Mouse (Mus musculus) fat pad, adult 2 months (tissue): ENCODE measurements around the gene Gm20388.

Source experiments
- DNase-seq: peaks from one replicate; pipeline ENCODE4 v3.0.0-alpha.2; 2011; ENCODE audit warnings: low read depth, low spot score; ENCODE audit errors: extremely low read depth

Gm20388 gene

DNA sequence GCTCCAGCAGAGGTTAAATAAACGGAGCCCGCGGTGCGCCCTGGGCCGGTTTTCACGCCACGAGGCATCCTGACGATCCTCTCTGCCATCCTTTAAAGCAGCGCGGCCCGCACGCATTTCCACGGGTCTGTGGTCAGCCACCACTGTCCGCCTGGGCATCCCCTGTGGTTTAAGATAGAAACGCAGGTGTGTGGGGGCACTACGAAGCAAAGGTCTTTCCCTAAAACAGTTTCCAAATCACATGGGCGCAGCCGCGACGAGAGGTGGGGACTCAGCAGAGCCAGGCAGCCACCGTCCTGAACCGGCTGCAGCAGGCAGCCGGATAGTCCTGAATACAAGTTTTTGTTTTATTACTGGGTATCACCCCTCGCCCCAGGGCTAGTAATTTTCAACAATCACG, 972.7 kb downstream of the Gm20388 start:
- no peak for DNase-seq

DNA sequence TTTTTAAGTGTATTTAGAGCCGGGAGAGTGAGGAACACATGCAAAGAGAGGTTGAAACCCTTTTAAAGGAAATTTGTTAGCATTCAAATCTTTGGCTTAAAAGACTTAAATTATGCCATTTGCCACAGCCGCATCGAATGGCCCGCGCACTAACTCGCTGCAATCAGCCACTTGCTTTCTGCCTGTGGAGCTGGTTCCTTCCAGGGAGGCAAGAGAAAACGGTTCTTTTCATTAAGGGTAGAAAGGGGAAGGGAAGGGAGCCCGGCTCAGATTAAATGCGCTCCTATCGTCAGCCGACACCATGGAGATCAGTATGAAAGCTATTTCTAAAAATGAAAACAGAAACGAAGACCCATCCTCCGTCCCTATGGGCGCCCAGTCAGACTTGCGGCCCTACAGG, 973.2 kb downstream of the Gm20388 start:
- no peak for DNase-seq

DNA sequence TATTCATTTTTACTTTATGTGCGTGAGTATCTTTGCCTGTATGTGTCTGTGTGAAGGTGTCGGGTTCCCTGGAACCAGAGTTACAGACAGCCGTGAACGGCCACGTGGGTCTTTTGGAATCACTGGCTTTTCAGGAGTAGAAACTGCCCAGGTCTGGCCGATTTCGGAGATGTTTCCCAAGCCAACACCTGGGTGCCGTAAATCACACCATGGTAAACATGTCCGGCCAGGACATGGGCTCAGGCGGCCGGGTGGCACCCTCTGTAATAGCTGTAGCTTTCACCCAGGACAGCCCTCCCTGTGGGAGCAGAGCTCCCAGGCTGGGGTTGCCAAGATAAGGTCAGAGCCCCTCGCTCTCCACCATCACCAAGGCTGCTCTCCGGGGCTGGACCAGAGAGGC, 974.2 kb downstream of the Gm20388 start:
- DNase-seq: no peak

DNA sequence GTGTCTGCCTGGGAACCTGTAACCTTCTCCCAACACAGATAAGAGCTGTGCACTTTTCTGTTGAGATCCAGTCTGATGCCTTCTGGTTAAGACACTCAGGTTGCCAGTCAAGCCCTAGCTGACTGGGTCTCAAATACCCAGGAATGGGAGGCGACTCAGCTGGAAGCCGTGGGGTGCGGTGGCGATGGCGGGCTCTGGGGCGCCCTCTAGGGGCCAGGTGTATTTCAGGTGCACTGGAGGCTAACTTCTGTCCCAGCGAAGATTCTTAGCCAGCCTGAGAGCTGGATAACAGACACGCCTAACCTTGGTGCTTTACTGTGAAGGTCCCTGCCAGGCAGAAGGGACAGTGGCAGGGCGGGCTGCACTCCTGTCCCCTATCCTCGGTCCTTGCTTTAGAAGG, 976.6 kb downstream of the Gm20388 start:
- DNase-seq: no peak

DNA sequence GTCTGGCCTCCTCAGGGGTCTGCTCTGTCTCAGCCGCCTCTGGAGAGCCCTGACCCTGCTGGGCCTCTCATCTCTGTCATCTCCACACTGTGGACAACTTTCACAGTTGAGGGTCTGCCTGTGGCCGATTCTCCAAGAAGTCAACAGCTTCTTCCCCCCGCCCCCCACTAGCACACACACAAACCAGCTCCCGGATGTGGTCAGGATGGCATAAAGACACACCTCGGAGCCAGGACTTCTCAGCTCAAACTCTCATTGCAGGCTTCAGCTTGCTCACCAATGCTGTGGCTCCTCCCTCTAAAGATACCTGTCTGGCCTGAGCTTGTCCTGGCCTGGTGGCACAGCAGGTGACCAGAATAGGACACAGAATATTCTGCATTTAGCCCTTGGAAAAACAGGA, 977.4 kb downstream of the Gm20388 start:
- no peak for DNase-seq

DNA sequence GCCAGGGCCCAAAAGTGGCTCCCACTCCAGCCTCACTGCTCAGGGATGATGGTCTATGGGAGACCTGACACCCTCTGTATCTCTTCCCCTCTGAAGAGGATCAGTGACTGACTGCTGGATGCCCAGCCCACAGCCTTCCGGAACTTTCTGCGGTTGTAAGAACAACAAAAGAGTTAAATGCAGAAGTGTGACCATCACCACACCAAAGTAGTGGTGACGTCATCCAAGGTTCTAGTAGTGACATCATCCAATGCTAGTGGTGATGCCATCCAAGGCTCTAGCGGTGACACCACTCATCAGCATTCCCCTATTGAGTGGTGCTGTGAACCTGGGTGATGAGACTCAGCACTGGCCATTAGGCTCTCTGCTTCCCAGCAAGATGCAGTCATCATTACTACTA, 978.5 kb downstream of the Gm20388 start:
- DNase-seq: no peak

DNA sequence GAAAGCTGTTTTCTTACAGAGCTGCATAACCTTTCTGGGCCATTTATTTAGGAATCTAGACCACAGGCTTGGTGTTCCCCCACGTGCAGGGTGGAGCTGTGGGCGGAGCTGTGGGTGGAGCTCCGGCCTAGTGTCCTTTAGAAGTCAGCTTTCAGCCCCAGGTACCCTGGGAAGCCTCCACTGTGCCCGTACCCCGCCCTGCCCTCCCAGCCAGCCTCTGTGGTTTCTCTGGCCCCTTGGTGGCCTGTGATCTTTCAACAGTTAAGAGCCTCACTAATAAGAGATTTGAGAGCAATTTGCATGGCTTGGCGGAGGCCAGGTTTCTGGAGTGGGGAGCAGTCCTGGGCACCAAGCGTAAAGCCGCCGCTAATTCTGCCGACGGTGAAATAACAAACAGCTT, 979.4 kb downstream of the Gm20388 start:
- no peak for DNase-seq

DNA sequence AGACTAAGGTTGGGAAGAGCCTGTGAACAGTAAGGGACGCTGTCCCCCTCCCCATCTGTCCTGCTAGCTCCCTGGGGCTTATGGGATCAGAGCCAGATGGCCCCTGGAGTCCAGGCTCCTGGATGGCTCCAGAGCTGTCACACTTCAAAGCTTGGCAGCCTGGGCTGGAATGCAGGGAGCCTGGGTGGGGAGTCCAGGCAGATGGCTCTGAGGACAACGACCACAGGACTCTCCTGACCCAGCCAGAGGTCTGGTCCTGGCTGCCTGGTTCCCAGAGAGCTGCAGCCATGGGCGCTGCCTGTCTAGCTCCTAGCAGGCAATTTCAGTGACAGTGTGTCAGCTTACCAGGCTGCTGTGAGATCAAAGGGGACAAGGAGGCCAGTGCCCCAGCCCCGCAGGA, 984.4 kb downstream of the Gm20388 start:
- no peak for DNase-seq

DNA sequence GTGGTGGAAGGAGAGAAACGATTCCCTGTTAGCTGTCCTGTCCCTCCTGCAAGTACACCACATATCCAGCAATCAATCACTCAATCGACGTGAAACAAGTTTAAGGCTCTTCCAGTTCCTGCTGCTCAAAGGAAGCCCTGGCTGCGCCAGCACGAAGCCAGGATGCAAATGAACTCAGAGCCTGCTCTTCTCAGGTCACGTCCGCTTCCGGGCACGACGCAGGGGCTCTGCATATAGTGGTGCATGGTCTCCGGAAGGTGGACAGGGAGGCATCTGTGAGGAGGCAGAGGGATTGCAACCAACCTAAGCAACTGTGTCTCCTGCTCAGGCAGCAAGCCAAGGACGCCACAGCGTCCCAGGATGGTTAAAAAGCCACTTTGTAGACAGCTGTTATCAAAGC, 985.0 kb downstream of the Gm20388 start:
- no peak for DNase-seq

DNA sequence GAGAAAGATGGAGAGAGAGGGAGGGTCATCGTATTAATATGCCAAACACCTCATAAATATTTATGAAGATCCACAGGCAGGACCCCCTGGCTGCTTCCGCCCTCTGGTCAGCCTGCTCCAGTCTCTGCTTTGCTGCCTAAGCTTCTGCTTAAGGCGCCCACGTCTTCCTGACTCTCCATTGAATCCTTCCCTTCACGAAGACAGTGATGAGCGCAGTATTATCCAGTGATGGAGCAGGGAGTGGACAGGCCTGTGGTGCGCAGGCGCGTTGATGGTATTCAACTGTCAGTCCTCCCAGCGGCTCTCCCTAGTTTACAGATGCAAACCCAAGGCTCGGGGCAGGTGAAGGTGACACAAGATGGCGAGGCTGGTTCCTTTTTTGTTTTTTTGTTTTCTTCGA, 985.6 kb downstream of the Gm20388 start:
- DNase-seq: no peak

DNA sequence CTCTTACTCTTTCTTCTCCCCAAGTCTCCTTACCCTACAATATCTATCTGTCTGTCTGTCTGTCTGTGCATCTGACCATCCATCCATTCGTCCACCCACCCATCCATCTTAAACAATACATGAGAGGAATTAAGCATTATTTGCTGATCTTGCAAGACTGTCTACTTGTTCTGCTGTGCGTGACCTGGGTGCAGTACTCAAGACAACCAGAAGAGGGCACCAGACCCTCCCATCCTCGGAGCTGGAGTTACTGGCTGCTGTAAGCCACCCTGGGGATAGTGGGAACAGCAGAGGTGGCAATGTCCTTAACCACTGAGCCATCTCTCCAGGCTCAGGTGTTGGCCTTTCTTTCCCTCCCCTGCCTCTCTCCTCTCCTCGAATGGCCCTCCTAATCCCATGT, 987.4 kb downstream of the Gm20388 start:
- no peak for DNase-seq

DNA sequence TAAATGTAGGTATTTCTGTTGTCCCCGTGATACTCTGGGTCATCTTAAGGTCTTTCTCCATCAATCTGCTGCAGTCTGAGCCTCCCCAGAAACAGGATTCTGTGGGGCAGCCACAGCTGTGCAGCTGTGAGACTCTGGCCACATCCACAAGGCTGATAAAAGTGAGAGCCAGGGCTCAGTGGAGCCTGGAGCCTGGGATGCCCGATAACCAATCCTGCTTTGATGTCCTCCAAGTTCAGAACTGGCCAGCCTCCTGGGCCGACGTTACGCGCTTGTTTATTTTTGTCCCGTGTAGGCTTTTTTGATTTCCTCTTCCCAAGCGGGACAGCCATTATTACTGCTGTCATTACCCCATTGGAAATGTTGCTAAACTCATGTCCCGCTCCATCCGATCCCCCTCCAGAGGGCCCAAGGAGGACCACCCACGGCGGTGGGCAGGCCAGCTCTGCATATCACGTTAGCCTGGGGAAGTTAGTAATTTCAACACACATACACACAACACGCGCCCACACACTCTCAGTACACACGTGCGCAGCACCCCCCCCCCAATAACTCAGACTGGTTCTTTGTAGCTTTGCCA, 988.3 kb downstream of the Gm20388 start:
- no peak for DNase-seq

DNA sequence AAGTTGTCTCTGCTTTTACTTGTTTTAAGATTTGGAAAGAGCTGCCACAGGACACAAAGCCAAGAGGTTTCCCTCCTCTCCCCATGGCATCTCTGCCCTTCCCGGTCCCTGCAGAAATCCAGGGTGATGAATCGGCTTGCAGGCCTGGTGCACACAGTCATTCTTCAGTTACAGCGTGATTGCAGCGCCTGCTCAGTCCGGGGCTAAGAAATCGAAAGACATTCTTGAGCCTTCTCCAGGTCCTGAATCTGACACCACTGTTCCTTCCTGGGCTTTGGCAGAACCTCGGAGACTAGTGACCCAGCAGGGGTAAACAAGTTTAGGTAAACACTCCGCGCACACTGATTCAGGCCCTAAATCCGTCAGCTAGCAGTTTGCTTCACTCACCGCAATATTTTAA, 991.7 kb downstream of the Gm20388 start:
- no peak for DNase-seq

DNA sequence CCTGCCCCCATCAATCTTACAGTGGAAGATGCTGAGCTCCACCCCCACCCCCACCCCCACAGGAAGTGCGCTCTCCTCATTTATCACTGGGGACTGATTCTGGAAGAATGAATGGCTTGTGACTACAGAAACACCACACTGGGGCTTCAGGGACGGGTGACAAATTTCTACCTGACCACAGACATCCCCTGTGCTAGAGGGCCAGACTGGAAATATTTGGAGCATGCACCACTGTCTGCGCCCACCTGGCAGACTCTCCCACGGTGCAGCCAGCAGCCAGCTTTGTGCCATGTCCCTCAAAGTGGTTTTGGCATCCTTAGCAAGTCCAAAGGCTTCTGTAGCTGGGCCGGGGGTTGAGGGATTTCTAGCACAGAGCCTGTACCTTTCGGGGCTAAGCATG, 997.0 kb downstream of the Gm20388 start:
- DNase-seq: no peak

DNA sequence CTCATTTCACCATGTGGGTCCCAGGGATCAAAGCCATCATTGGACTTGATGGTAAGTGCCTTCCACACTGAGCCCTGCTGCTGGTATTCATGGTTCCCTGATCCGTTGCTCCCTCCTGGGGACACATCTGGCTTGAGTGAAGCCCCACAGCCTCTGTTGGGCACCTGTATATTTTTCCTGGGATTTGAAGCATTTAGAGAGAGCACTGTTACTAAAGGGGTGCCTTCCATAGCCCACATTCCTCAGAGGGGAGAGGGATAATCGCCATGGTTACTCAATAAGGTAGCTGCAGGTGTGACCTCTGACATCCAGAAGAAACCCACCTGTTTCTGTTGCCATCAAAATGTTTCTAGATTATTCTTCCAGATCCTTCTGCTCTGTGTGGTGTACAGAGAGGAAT, 1000.3 kb downstream of the Gm20388 start:
- DNase-seq: no peak

DNA sequence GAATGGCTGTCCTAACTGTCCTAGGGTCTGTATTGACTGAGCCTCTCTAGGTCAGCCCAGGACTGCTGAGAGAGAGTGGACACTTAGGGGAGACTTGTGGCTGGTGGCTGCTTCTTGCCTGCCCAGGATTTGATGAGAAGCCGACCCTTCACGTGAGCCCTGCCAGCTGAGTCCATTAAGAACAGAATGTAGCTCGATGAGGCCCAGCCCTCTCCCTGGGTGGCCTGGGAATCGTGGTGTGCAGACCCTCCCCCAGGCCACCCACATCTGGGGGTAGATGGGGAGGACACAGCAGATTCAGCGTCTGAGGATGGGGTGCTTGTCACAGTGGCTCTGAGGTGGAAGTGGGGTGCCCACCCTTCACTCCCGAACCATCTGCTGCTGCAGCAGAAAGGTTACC, 1001.8 kb downstream of the Gm20388 start:
- DNase-seq: no peak

DNA sequence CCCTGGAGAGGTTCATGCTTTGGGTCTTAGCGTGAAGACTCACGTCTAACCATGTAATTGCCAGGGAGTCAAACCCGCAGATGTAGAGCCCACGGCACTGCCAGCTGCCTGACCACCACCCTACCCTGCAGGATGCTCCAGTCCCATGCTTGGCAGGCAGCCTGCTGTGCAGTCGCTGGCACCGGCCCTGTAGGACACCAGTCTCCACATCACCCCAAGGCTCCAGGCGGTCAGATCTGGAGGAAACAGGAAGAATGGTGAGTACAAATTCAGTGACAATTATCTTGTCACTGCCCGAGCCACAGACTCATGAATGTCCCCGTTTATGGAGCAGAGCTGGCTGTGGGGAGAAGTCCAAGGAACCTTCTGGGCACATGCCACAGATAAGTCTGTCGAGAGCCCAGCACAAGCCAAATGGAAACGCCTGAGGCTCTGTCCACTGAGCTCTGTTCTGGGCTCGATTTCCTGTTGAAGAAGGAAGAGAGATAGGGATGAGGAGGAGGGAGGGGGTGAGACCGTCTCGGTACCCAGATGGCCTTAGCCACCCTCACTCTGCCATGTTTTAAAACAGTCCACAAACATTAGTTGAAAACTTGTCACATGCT, 1006.3 kb downstream of the Gm20388 start:
- no peak for DNase-seq

DNA sequence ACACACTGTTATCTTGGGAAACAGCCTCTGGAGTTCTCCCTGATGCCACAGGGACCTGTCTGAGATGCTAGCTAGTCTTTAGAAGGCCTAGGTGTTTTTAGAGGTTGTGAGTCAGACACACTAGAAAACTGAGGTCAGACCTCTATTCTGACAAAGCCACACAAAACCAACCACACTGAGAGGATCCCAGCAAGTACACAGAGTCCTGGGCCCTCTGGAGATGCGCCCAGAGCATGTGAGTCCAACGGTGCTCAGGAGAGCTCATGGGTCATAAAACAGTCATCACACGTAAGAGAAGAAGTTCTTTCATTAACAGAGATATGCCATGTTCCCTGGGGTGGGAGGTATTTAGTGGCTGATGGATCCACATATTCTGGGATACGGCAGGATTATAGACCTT, 1009.9 kb downstream of the Gm20388 start:
- DNase-seq: no peak

DNA sequence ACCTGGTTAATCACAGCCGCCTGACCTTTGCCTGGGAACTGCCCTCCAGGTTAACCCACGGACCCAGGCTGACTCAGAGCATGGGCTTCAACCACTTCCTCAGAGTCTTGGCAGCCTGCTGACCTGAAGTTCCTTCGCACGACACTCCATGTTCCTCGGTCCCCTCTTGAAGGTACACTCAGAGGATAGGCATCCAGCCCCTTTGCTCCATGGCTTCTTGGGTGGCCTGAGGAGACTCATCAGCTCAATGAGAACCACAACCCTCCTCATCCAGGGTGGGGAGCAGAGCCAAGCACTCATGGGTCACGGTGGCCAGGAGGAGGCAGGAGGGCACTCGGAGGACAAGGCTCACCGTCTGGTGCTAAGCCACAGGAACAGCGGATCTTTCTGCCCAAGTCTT, 1015.6 kb downstream of the Gm20388 start:
- no peak for DNase-seq

DNA sequence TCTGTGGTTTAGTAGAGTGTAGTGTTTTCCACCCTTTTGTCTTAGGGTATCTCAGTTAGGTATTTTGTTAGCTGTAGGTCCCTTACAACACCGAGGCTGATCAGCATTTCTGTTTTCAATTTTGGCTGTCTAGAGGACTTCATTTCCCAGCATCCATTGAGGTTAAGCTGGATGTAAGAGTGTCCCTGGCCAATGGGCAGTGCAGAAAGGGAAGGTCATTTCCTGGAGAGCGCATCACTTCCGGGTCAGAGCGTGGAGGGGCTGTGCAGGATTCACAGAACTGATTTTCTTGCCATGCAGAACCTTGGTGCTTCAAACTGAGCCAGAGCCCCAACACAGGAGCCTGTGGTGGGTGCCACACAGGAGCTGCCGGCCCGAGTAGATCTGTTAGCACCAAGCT, 1017.4 kb downstream of the Gm20388 start:
- DNase-seq: no peak

DNA sequence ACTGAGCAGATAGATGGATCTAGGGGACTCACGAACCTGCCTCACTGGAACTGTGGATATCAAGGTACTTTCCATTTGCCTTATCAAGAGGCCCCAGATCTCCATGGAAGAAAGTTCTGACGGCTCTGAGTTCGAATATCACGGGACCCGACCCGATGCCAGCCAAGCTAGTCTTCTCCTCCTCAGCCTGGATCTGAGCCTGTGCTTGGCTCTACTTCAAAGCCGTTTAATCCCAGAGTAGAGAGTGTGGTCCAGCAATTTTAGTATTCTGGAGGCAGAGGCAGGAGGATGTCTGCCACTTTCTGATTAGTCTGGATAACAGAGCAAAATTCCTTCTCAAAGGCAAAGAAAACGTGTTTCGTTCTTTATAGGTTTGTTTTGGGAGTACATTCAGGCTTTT, 1024.0 kb downstream of the Gm20388 start:
- DNase-seq: no peak

DNA sequence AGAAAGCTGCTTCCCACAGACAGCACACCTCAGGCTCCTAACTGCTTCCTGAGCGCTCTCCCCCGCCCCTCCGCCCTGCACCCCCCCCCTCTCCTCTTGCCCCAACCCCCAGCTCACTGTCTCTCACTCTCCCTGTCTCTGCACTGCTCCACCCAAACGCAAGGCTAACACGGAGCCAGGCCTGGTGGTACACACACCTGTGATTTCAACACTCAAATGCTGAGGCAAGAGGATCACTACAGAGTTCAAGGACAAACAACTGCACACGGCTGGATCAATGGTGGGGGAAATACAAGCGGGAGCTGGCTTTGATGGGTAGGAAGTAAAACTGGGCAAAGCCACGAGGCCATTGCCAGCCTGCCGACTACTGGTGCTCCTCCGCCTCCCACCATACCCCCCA, 1026.0 kb downstream of the Gm20388 start:
- DNase-seq: no peak

DNA sequence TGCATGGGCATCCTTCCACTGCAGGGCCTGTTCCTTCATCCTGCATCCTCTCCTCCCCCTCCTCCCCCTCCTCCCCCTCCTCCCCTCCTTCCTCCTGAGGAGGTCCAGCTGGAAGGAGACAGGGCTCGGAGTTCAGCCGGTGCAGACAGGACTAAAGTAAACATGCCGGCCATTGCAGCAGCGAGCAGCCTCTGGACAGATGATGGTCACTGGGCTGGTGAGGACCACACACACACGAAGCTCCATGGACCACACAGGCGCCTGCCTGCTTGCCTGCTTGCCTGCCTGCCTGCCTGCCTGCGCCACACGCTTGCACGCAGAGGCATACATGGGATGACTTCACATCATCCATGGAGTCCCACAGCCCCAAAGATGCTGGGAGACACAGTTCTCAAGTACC, 1026.8 kb downstream of the Gm20388 start:
- no peak for DNase-seq
